Mouse (Mus musculus) spleen, adult 10 weeks (tissue): ENCODE data around the gene Gpa33. TPM values are rescaled to one million over a fixed set of nuclear protein-coding genes. Genes with fewer than 3 reads are reported as not detected.

Experiments
- polyA plus RNA-seq: library from polyadenylated mRNA; stranded (reverse); fragments of 350-450 nt; fragmentation: Illumina TruSeq; extraction: RNeasy Lipid Tissue Mini Kit (QIAGEN cat#74804); gene quantifications from one replicate; pipeline ENCODE4 v1.2.3, GENCODE M21; 2015; ENCODE audit warnings: low replicate concordance; ENCODE audit not compliant: insufficient read depth

Gpa33 gene
- polyA plus RNA-seq, result not detected

GRCm38 (mm10) chr1:166130224-166130860 lies at the start of gene Gpa33:
TSS of gene Gpa33 (plus strand) at chr1:166130238.

GRCm38 (mm10) chr1:166127719-166128118 lies 2.3 kb upstream of the Gpa33 start, which contains the start of gene Dusp27:
TSS of gene Dusp27 (minus strand) at chr1:166127922.

Other genes with a start within 250 kb of the Gpa33 start
- 27.2 TPM for gene Pou2f1, start 127.6 kb upstream of the Gpa33 start, polyA plus RNA-seq
- 0.30 TPM for gene Dusp27, start 2.3 kb upstream of the Gpa33 start, polyA plus RNA-seq
- gene Mael, start 108.5 kb downstream of the Gpa33 start, polyA plus RNA-seq, result not detected
- gene Ildr2, start 123.9 kb downstream of the Gpa33 start, polyA plus RNA-seq, result 0.93 TPM
- gene Tada1, start 248.9 kb downstream of the Gpa33 start, polyA plus RNA-seq, result 36.4 TPM